Mouse (Mus musculus) liver, adult 2 months (tissue): ENCODE results near the gene Nr1h3.

ENCODE experiments used
- CTCF ChIP-seq: fragments of 200-500 bp; IDR thresholded peaks from 2 replicates; pipeline ENCODE4 v1.5.1; 2011; ENCODE audit warnings: low read depth, low read length, control low read depth
- POLR2A ChIP-seq: fragments of 200-500 bp; IDR thresholded peaks from 2 replicates; pipeline ENCODE4 v1.6.1; 2011; ENCODE audit warnings: low read length, control low read depth; ENCODE audit not compliant: insufficient read depth; ENCODE audit errors: extremely low read depth

- no peak for TF ChIP-seq CTCF
- TF ChIP-seq POLR2A = no peak
These were observed 37.6 kb downstream of the Nr1h3 start for GRCm38 (mm10) chr2:91164991-91165390.
